Mouse (Mus musculus) cerebellum, adult 2 months (tissue): ENCODE measurements around the gene Cyp2c23.

Experiments
- CTCF ChIP-seq: fragments of 200-500 bp; IDR thresholded peaks from 2 replicates; pipeline ENCODE4 v1.5.1; 2011; ENCODE audit warnings: low read depth, mild to moderate bottlenecking, control low read depth, low read length, moderate library complexity, borderline replicate concordance; ENCODE audit not compliant: insufficient read depth
- POLR2A ChIP-seq: fragments of 200-500 bp; IDR thresholded peaks from 2 replicates; pipeline ENCODE4 v1.6.1; 2011; ENCODE audit warnings: low read length, control low read depth, borderline replicate concordance; ENCODE audit not compliant: insufficient read depth

DNA sequence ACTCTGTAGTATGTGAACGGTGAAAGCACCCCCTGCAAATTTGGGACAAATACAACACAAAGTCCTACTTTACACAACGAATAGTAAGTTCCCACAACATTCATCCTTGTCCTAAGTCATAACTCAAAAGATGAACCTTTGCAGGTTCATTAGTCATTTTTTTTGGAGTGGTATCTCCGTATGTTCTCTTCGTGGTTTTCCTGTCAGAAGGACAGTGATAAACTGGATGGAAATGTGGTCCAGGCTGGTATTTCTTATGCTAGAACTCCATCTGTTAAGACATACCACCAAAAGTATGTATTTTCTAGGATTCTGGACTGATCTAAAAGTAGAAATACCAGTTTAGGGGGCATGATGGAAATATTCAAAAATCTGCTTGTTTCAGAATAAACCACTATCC lies 39.2 kb upstream of the Cyp2c23 start:
- TF ChIP-seq POLR2A, result no peak
- no peak for TF ChIP-seq CTCF
